Mouse (Mus musculus) small intestine, adult 2 months (tissue): Measurements from ENCODE around the gene Cox6b1.

Source experiments
- CTCF ChIP-seq: fragments of 200-500 bp; IDR thresholded peaks from 2 replicates; pipeline ENCODE4 v1.5.1; 2012; ENCODE audit warnings: low read depth, mild to moderate bottlenecking, control low read depth, inconsistent platforms, low read length, moderate library complexity, mixed read lengths; ENCODE audit not compliant: insufficient replicate concordance, insufficient read length; ENCODE audit errors: extremely low read depth
- POLR2A ChIP-seq: fragments of 200-500 bp; IDR thresholded peaks from 2 replicates; pipeline ENCODE4 v1.6.1; 2012; ENCODE audit warnings: low read depth, mild to moderate bottlenecking, control low read depth, inconsistent platforms, low read length, moderate library complexity

- no peak for TF ChIP-seq POLR2A
- no peak for TF ChIP-seq CTCF
Observed at GRCm38 (mm10) chr7:30596093-30596492, 29.9 kb downstream of the Cox6b1 start.
